Mouse (Mus musculus): Measurements from ENCODE around the gene Rundc3a.

Rundc3a gene

GRCm38 (mm10) chr11:102394421-102395124, 1.4 kb downstream of the Rundc3a start:
- DNase-seq: peak; percentile 61 to 74

DNA sequence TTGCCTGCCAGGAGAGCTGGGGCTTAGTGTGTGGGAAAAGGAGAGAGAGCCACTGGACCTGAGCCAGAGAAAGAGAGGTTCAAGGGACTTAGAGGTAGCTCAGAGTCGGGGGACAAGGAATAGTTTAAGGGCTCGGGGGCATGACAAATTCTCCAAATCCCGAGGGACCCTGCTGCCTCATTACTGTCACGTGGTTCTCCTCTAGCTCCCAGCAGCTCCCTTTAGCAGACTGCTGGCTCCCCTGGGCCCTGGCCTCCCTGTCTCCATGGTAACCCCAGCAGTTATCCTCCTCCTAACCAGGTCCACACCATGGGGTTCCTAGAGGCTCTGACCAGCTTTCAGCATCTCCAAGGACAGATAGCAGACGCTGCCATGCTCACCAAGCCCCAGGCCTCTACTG, 2.0 kb downstream of the Rundc3a start:
- peak; percentile 54 to 56 for DNase-seq

GRCm38 (mm10) chr11:102396263-102396662, 3.1 kb downstream of the Rundc3a start:
- DNase-seq: peak; percentile 44 to 54

DNA sequence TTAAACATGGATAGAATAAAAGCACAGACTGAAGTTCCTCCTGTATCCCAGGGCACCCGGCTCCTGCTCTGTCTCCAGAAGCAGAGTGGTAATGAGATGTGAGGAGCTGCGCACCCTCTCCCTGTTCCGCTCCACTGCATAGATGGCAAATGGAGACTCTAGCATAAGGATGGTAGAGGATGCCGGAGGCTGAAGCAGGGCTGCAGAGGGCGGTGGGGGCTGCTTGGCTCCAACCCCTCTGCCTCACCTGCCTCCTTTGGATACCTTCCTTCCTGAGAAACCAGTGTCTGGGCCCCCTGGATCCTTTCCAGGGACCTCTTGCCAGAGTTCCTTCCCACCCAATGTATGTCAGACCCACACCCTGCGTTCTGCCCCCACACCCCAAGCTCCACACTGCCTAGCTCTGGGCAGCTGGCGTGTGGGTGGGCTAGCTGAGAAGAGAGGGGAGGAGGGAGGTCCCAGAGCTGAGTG, 3.5 kb downstream of the Rundc3a start:
- peak; percentile 52 to 57 for DNase-seq

GRCm38 (mm10) chr11:102398007-102398825, 5.0 kb downstream of the Rundc3a start:
- DNase-seq: peak; percentile 65 to 74

DNA sequence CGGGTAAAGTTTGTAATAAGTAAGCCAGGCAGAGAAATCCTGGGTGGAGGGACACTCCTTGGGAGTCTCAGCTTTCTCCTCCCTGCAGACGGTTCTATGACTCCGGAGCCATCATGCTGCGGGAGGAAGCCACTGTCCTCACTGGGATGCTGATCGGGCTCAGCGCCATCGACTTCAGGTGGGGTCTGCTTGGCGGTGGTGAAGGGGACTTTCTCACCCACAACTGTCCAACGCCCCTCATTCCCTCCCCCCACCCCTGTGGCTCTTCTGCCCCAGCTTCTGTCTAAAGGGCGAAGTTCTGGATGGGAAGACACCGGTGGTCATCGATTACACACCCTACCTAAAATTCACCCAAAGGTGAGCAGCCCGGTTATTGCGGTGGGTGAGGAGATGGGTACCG, 5.9 kb downstream of the Rundc3a start:
- DNase-seq: peak; percentile 31 to 55

DNA sequence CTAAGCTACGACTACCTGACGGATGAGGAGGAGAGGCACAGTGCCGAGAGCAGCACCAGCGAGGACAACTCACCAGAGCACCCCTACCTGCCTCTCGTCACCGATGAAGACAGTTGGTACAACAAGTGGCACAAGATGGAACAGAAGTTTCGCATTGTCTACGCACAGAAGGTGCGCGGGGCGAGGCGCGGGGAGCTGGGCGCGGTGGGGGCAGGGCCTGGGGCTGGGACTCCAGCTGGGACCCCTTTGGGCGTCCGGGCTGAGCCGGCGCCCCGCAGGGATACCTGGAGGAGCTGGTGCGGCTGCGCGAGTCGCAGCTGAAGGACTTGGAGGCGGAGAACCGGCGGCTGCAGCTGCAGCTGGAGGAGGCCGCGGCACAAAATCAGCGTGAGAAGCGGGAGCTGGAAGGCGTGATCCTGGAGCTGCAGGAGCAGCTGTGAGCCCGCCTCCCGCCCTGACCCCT, 6.4 kb downstream of the Rundc3a start:
- DNase-seq: peak; percentile 43 to 58

DNA sequence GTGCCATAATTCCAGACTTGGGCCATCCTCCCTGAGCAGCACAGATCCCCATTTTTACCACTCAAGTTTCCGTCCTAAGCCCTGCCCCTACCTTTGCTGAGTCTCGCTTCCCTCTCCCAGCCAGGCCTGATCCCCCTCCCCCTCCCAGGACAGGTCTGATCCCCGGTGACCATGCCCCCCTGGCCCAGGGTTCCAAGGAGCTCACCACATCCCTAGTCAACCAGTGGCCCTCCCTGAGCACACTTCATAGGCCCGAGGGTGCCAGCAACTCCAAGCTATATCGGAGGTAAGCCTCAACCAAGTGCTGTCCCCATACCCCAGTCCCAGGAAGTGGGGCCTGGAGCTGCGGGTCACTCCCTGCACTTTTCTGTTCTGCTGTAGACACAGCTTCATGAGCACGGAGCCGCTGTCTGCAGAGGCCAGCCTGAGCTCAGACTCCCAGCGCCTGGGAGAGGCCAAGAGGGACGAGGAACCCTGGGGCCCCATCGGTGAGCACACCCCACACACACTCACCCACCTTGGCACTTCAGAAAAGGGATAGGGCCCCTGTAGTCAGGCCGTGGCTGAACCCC, 7.4 kb downstream of the Rundc3a start:
- peak; percentile 32 to 50 for DNase-seq

DNA sequence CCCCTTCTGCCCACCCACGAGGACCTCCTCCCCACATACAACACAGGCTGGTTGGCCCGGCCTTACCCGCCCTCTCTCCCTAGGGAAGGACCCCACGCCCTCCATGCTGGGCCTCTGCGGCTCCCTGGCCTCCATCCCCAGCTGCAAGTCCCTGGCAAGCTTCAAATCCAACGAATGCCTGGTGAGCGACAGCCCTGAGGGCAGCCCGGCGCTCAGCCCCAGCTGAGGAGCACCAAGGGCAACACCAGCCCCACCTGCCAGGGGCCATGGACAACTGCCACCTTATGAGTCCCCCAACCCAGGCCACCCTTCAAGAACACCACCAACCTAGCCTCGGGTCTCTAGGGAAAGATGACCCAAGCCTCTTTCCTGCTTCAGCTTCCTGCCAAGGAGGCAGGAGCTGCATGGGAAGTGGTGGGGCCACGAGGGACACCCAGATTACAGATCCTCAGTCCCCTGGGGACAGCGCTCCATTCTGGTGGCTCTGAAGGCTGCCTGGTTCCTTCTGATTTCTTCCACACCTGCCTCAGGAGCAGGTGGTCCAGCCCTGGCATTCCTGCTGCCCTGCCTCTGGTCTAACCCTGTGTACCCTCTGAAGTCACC, 8.8 kb downstream of the Rundc3a start:
- peak; percentile 37 to 47 for DNase-seq

DNA sequence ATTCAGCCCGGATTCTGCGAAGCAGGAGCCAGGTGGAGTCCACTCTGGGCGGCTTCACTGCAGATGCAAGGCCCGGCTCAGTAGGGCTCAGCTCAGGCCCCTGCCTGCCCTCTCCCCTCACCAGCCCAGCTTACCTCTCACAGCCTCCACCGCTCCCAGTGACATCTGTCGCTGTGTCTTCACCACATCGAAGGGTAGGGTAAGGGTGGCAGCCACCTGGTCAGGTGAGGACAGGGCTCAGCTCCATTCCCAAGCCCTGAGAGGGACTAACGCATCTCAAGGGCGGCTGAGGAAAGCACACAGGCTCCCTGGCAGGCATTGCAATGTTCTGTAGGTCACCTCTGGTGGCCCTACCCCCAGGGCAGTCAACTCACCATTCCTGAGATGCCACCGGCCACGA, 10.5 kb downstream of the Rundc3a start:
- DNase-seq: peak; percentile 29 to 32

DNA sequence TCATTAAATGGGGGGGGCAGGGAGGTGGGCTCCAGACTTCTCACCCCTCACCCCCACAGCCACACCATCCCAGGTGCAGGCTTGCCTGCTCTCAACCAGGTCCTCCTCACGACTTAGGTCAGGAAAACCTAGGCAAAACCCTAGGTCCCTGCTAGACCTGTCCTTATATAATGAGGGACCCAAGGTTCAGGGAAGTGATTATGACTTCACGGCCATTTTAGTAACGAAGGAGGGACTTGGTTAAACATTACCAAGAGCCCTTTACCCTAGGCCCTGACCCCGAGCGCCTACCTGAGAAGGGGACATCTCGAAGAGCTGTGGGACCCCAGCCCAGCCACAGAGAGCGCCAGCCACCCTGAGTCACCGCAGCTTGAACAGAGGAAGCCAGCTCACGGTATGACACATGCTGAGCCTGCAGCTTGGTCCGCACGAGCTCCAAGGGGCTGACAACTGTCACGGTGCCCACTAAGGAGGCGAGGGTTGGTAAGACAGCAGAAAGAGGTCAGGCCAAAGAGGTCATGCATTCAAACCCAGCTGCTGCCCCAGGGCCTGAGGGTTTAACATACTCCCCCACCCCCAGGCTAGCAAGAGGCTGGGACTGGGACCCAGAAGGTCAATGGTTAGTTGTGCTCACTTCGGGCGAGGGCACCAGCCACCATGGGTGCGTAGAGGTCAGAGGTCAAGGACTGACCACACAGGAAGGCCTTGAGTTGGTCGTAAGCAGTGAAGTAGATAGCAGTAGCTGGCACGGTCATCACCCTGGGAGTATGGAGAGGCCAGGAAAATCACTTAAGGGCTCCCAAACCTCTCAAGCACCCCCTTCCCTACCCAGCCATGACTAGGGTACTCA, 11.2 kb downstream of the Rundc3a start:
- peak; percentile 32 to 33 for DNase-seq

DNA sequence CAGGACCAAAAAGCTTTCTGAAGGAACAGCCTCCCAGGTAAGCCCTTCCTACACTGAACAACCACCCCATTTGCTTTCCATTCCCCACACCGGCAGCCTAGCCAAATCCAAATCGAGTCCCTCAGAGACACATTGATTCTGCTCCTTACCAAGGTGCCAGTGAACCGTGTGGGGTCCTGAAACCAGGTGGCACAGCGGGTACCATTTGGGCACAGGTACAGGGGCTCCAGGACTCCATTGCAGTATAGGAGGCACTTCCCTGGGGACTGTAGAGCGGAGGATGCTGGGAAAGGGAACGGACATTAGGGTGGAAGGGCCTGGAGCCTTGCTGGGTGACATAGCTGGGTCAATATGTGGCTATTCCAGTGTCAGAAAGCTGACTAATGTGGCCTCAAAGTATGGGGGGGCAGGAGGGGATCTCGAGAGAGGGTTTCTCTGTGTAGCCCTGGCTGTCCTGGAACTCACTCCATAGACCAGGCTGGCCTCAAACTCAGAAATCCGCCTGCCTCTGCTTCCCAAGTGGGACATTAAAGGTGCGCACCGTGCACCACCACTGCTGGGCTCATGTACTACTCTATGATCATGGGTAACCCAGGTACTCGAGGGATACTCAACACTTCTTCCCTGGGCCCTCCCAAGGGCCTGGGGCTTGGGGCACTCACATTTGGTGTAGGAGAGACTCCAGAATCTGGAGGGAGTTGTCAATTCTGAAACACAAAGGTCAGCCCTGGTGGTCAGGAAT, 12.5 kb downstream of the Rundc3a start:
- peak; percentile 22 to 27 for DNase-seq

- peak; percentile 32 to 47 for DNase-seq
Measured at GRCm38 (mm10) chr11:102406401-102406800, 13.2 kb downstream of the Rundc3a start.

DNA sequence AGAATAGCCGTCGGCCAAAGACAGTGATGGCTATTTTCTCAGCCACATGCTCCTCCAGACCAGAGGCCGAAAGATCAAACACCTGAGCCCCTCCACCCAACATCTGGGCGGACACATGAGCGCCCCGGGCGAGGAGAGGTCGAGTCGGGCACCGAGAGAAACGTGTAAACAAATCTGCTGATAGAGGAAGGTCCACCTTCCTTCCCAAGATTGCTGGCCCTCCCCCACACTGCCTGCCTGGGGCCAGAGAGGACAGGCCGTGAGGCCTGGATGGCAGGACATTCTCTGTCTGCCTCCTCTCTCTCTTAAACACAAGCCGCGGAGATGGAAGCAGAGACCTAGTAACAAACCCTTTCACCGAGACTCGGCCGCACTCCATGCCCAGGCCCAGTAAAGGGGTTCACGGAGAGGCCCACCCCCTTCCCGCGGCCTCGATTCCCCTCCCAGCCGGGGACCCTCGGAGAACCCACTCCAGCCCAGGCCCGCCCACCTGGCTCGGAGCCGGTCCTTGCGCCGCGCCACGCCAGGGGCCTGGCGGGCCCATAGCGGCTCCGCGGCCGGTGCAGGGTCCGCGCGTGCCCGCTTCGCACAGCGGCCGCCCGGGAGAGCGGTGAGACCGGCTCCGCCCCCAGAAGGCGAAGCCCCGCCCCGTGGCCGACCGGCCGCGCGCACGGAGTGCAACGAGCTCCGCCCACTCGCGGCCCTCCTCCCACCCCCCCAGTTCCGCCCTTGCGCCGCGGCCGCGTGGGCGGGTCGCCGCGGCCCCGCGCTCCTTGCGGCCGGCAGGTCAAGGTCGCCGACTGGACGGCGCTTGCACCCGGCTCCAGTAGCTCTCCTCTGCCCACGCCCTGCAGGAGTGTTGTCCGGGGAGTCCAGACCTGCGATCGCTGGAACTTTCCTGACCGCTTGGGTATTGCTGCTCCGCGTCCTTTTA, 14.0 kb downstream of the Rundc3a start:
- DNase-seq: peak; percentile 95 to 99

- DNase-seq: no peak
Measured at GRCm38 (mm10) chr11:102407834-102408215, 14.6 kb downstream of the Rundc3a start, which contains the start of gene Slc25a39. TSS of gene Slc25a39 (minus strand) at chr11:102407946.

GRCm38 (mm10) chr11:102408344-102408876, 15.2 kb downstream of the Rundc3a start:
- DNase-seq: peak; percentile 96 to 97

GRCm38 (mm10) chr11:102408888-102409794, 15.9 kb downstream of the Rundc3a start:
- no peak for DNase-seq

DNA sequence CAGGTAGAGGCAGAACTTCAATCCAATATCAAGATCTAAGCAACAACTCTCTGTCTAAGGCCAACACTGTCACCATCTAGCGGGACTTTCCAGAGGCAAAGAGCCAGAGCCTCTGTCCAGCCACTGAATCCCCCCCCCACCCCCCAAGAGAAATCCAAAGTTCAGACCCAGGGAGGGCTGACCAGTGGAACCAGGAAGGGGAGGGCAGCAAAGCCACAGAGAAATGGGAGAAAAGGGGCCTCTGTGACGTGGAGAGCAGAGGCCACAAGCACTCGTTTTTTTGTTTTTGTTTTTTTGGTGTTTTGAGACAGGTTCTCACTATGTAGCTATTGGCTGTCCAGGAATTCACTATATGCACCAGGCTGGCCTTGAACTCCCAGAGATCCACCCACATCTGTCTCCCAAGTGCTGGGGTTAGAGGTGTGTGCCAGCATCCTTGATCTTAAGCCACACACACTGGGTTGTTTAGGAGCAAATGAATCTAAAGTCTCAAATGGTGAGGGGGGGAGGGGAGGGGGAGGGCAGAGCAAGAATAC, 16.7 kb downstream of the Rundc3a start:
- no peak for DNase-seq

Measured in cerebellum, postnatal 25 days (tissue).